8 mouse cellular contexts compared by ENCODE assay signal in the genomic region with DNA sequence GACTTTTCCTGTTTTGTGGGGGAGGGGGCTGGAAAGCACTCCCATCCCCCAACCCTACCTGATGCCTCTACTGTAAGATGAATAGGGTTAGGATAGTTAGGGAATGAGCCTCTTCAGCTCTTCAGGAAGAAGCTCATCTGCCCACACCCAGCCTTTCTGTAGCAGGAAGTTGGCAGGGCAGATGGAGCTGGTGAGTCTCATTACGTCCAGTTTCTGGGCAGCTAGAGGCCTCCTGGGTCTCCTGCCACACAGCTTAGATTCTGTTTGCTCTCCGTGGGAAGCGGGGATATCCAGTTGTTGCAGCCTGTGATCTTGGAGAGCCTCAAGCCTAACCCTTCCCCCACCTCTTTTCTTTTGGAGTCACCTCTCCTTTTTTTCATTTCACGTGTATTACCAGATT. TPM values are rescaled to one million over a fixed set of nuclear protein-coding genes. Genes with fewer than 3 reads are reported as not detected.
DNase-seq lines count a peak whose midpoint lies in the region; ATAC-seq and TF ChIP-seq lines count a peak whose summit lies in the region.

No protein-coding gene starts in this region.

- TF ChIP-seq CTCF in kidney, adult 2 months (conservative IDR thresholded peaks at IDR 0.05; ENCODE audit: insufficient read depth, insufficient read length, low read depth, low read length): no peak

- H3K4me1 ChIP-seq in kidney, adult 2 months (ENCODE audit: control insufficient read depth, insufficient read depth, low read length): peaks cover 28% of the 10 kb centered on the region
- H3K4me1 ChIP-seq in hindbrain, embryonic 13.5 days (replicated peaks): peaks cover 43% of the 10 kb centered on the region

- no peaks in the 10 kb centered on the region for H3K9me3 ChIP-seq in hindbrain, embryonic 13.5 days

- H3K27me3 ChIP-seq in kidney, adult 2 months (replicated peaks; ENCODE audit: control insufficient read depth, insufficient read depth, low read length): no peaks in the 10 kb centered on the region
- no peaks in the 10 kb centered on the region for H3K27me3 ChIP-seq in hindbrain, embryonic 13.5 days

- H3K9ac ChIP-seq in hindbrain, embryonic 13.5 days: peak overlapping the region; percentile 68

- peak overlapping the region; percentile 59 for H3K4me2 ChIP-seq in hindbrain, embryonic 13.5 days

- peaks cover 3% of the 10 kb centered on the region; the same call in 1 of the 2 replicates for H3K36me3 ChIP-seq in kidney, adult 2 months (ENCODE audit: control insufficient read depth, insufficient read depth, low read length)
- H3K36me3 ChIP-seq in hindbrain, embryonic 13.5 days: peaks cover 20% of the 10 kb centered on the region

- no peak for TF ChIP-seq POLR2A in kidney, adult 2 months (IDR thresholded peaks at IDR 0.05; ENCODE audit: low read depth, low read length)

- DNase-seq in kidney, adult 2 months: no peak
- DNase-seq in kidney, adult 8-10 months: no peak
- peak; percentile 84 for DNase-seq in adipocyte (ENCODE audit: low spot score)
- DNase-seq in lung, postnatal 25 days (ENCODE audit: low spot score): peak; percentile 41
- no peak for DNase-seq in spleen, postnatal 4 days (ENCODE audit: low spot score in 2 of 2)
- no peak for DNase-seq in right cerebral cortex, adult 18-20 months
- no peak for DNase-seq in right cerebral cortex, postnatal 25 days

- no peak for ATAC-seq in hindbrain, embryonic 13.5 days (ENCODE audit: low FRiP score)

- WGBS in kidney, adult 2 months: 6% methylated on average over 4 of the region's 4 CpGs
- WGBS in hindbrain, embryonic 13.5 days: 2% methylated on average over 4 of the region's 4 CpGs

- H3K27ac ChIP-seq in kidney, adult 2 months (ENCODE audit: insufficient read depth, low read depth, low read length): peak overlapping the region; percentile 71
- H3K27ac ChIP-seq in hindbrain, embryonic 13.5 days: peak overlapping the region; percentile 88

- peak overlapping the region; percentile 76 for H3K4me3 ChIP-seq in kidney, adult 2 months (ENCODE audit: insufficient read depth, low read depth, low read length)
- H3K4me3 ChIP-seq in hindbrain, embryonic 13.5 days: peak overlapping the region; percentile 44

RNA-seq across cellular contexts. Expression of gene Hdgf, which starts 3.8 kb away (rescaled TPM):
- polyA plus RNA-seq in kidney, adult 2 months (2012; rRNA removed): 104 and 113 TPM in 2 replicates
- 139 and 155 TPM in 2 replicates for polyA plus RNA-seq in hindbrain, embryonic 13.5 days (2015; fragmentation: Nextera tagmentation; extraction: Ambion mirVana)

RNA-seq across cellular contexts. Expression of gene Mrpl24, which starts 9.4 kb away (rescaled TPM):
- polyA plus RNA-seq in kidney, adult 2 months (2012; rRNA removed): 71.9 and 100 TPM in 2 replicates
- polyA plus RNA-seq in hindbrain, embryonic 13.5 days (2015; fragmentation: Nextera tagmentation; extraction: Ambion mirVana): 63.9 and 70.1 TPM in 2 replicates

RNA-seq across cellular contexts. Expression of gene Isg20l2, which starts 20.2 kb away (rescaled TPM):
- 11.0 and 11.5 TPM in 2 replicates for polyA plus RNA-seq in kidney, adult 2 months (2012; rRNA removed)
- polyA plus RNA-seq in hindbrain, embryonic 13.5 days (2015; fragmentation: Nextera tagmentation; extraction: Ambion mirVana): 40.1 and 40.7 TPM in 2 replicates

RNA-seq across cellular contexts. Expression of gene Rrnad1, which starts 20.6 kb away (rescaled TPM):
- polyA plus RNA-seq in kidney, adult 2 months (2012; rRNA removed): 19.3 and 27.3 TPM in 2 replicates
- polyA plus RNA-seq in hindbrain, embryonic 13.5 days (2015; fragmentation: Nextera tagmentation; extraction: Ambion mirVana): 19.3 and 20.7 TPM in 2 replicates

RNA-seq across cellular contexts. Expression of gene Prcc, which starts 24.5 kb away (rescaled TPM):
- polyA plus RNA-seq in kidney, adult 2 months (2012; rRNA removed): 36.3 and 37.3 TPM in 2 replicates
- polyA plus RNA-seq in hindbrain, embryonic 13.5 days (2015; fragmentation: Nextera tagmentation; extraction: Ambion mirVana): 15.5 and 15.6 TPM in 2 replicates

Comparison
In these comparisons a context has a peak if more than half of its experiments do, and no peak if none do; other contexts are left out.
1. DNase-seq: peak in adipocyte (single experiment) and lung, postnatal 25 days (single experiment); none in kidney, adult 2 months (single experiment), kidney, adult 8-10 months (0 of 2), spleen, postnatal 4 days (0 of 2), right cerebral cortex, adult 18-20 months (single experiment) and right cerebral cortex, postnatal 25 days (single experiment).